Mouse (Mus musculus) lung, embryonic 15.5 days (tissue): ENCODE measurements around the gene Pgc. TPM values are rescaled to one million over a fixed set of nuclear protein-coding genes. Genes with fewer than 3 reads are reported as not detected.

Source experiments
- ATAC-seq: fragments of 200-750 bp; cut with Nextera tagmentation; 2 replicates; pipeline ENCODE4 v1.8.0; 2017; ENCODE audit warnings: moderate number of reproducible peaks, borderline replicate concordance; ENCODE audit not compliant: low FRiP score, low TSS enrichment; ENCODE audit errors: extremely low read depth
- H3K27ac ChIP-seq: fragments of 300-500 bp; sonication (generic); 2 replicates; pipeline ENCODE4 v1.5.1; 2015; ENCODE audit warnings: moderate library complexity, mild to moderate bottlenecking, inconsistent platforms
- H3K27me3 ChIP-seq: fragments of 300-500 bp; sonication (generic); 2 replicates; pipeline ENCODE4 v1.6.1; 2015; ENCODE audit warnings: inconsistent platforms
- H3K36me3 ChIP-seq: fragments of 300-500 bp; sonication (generic); 2 replicates; pipeline ENCODE4 v1.6.1; 2015; ENCODE audit warnings: inconsistent platforms
- H3K4me1 ChIP-seq: fragments of 300-500 bp; sonication (generic); 2 replicates; pipeline ENCODE4 v1.6.1; 2015; ENCODE audit warnings: inconsistent platforms
- H3K4me2 ChIP-seq: fragments of 300-500 bp; sonication (generic); 2 replicates; pipeline ENCODE4 v1.6.1; 2015; ENCODE audit warnings: inconsistent platforms, mild to moderate bottlenecking, moderate library complexity
- H3K4me3 ChIP-seq: fragments of 300-500 bp; sonication (generic); 2 replicates; pipeline ENCODE4 v1.5.1; 2015; ENCODE audit warnings: mild to moderate bottlenecking, inconsistent platforms
- H3K9ac ChIP-seq: fragments of 300-500 bp; sonication (generic); 2 replicates; pipeline ENCODE4 v1.6.1; 2015; ENCODE audit warnings: inconsistent platforms
- H3K9me3 ChIP-seq: fragments of 300-500 bp; sonication (generic); 2 replicates; pipeline ENCODE4 v1.6.1; 2016; ENCODE audit warnings: inconsistent platforms
- WGBS: fragments of 180-500 bp; shearing (Covaris S2); methylation state at CpG from one replicate; pipeline ENCODE4 v1.1.7; 2015; 5-methylcytosine and 5-hydroxymethylcytosine counted together
- polyA plus RNA-seq: library from polyadenylated mRNA; unstranded; fragments of >200 nt; fragmentation: Nextera tagmentation; extraction: Ambion mirVana; gene quantifications from 2 replicates; pipeline ENCODE4 v1.2.1, GENCODE M21; 2015

The Pgc gene
- polyA plus RNA-seq, 1 experiment from 2014 or later, result 15.7 TPM

DNA sequence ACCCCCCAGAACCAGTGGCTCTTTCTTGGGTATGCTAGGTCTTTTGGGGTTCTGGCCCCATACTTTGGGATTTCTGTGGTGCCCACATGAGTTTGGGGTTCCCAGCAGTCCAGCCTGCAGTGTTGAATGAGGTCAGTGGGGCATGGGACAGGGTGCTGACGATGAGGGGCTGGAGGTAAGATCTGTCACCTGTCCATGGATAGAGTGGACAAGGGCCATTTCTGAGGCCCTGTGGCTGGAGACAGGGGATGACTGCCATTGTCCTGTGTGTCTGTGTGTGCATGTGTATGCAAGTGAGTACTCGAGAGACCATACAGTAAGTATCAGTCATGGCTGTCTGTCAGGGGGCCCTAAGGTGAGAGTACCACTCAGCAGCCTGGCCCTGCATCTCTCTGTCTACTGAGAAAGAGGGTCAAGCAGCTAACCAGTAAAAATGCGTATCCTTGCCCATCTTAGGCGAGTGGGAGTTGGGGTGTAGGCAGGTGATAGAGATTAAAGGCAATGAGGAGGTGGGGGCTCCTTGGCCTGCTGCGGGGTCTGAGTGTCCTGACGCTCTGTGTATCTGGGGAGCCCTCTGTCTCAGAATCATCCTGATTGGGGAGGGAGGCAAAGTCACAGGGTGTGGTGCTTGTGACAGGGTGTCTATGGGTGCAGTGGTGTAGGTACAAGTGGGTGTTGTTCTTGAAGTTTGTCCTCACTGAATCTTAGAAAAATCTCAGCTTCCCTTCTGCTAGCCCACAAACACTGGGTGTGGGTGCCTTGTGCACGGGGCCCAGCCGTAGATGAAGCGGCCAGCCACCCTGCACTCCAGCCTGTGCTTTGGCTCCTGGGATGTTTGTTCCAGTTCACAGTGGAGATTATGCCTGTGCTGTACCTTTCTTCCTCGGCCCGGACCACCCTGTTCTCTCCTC is 43.0 kb downstream of the Pgc start:
- H3K9me3 ChIP-seq, result no peaks in the 10 kb centered on the region
- ATAC-seq, result no peak
- no peak overlapping the region for H3K27ac ChIP-seq
- no peak overlapping the region for H3K4me3 ChIP-seq
- H3K36me3 ChIP-seq, result no peaks in the 10 kb centered on the region
- no peak overlapping the region for H3K9ac ChIP-seq
- 71% methylated on average over 11 of the region's 11 CpGs for WGBS
- H3K4me1 ChIP-seq, result no peaks in the 10 kb centered on the region
- H3K27me3 ChIP-seq, result no peaks in the 10 kb centered on the region; the same call in 1 of the 2 replicates
- H3K4me2 ChIP-seq, result no peak overlapping the region

DNA sequence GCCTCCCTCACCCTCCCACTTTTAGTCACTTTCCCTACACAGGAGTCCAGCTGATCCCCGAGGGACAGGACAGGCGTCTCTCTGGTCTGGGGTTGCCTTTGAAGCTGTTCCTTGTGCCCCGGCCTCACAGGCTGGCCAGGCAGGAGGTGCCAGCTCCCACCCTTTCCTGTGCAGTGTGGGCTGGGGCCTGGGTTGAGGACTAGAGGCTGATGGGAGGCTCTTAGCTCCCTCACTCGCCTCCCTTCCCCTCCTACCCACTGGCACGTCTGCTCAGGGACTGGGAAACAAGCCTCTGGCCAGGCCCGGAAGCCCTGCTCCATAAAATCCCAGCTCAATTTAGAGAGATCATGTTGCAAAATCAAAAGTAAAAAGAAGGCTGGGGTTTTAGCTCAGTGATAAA is 47.0 kb downstream of the Pgc start:
- Histone ChIP-seq H3K27me3 (no peaks in the 10 kb centered on the region), H3K9ac (no peak overlapping the region), H3K27ac (no peak overlapping the region), H3K4me3 (no peak overlapping the region), H3K9me3 (no peaks in the 10 kb centered on the region), H3K36me3 (no peaks in the 10 kb centered on the region), H3K4me2 (no peak overlapping the region), H3K4me1 (no peaks in the 10 kb centered on the region)
- 42% methylated on average over 6 of the region's 6 CpGs for WGBS
- no peak for ATAC-seq

DNA sequence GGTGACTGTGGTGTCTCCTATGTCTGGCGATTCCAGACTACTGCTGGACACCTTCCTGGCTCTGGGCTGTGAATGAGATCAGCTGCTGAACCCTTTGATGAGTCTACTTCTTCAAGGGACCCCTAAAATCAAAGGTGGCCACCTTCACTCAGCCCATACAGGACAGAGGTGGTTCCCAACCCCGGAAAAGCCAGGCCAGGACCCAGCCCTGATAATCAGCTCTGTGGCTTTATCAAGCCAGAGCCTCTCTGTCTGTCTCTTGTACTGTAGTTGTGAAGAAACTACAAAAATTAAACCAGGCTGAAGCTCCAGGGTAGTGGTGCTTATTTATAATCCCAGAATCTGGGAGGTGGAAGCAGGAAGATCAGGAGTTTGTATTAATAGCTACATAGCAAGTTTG is 50.5 kb downstream of the Pgc start:
- Histone ChIP-seq H3K27me3 (no peaks in the 10 kb centered on the region), H3K4me2 (no peak overlapping the region), H3K9me3 (no peaks in the 10 kb centered on the region), H3K36me3 (no peaks in the 10 kb centered on the region), H3K4me1 (no peaks in the 10 kb centered on the region), H3K27ac (no peak overlapping the region), H3K4me3 (no peak overlapping the region), H3K9ac (no peak overlapping the region)
- 57% methylated on average over 2 of the region's 2 CpGs for WGBS
- ATAC-seq, result no peak

DNA sequence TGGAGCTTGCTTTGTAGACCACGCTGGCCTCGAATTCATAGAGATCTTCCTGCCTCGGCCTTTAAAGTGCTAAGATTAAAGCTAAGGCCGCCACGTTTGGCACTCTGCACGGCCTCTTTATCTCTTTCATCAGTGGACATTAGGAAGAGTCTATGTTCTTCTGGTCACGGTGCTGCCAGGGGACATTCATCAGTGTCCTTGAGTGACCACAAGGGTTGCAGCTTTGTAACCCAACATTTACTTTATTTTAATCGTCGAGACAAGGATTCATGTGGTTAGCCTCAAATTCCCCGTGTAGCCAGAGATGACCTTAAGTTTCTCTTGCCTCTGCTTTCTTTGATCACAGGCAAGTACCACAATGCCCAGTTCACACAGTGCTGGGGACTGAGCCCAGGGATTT is 53.8 kb downstream of the Pgc start:
- no peak overlapping the region for H3K4me2 ChIP-seq
- H3K9ac ChIP-seq, result no peak overlapping the region
- peaks cover 21% of the 10 kb centered on the region; the same call in 1 of the 2 replicates for H3K4me1 ChIP-seq
- ATAC-seq, result no peak
- 66% methylated on average over 10 of the region's 10 CpGs for WGBS
- H3K9me3 ChIP-seq, result no peaks in the 10 kb centered on the region
- H3K4me3 ChIP-seq, result no peak overlapping the region
- no peak overlapping the region for H3K27ac ChIP-seq
- H3K36me3 ChIP-seq, result no peaks in the 10 kb centered on the region
- H3K27me3 ChIP-seq, result no peaks in the 10 kb centered on the region

DNA sequence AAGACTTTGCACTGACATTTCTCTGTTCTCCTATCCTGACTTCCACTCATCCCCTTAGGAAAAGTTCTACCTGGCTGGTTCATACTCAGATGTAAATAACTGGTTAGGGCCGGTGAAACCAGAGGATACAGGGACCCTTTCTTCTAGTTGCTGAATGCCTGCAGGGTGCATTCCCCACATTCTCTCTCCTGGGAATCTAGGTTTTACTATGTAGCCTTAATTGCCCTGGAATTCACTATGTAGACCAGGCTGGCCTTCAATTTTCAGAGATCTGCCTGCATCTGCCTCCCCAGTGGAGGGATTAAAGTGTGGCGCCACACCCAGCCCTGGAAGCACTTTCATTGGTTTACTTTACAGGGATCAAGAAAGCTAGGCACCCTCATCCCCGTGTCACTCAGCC is 55.8 kb downstream of the Pgc start:
- Histone ChIP-seq H3K9me3 (no peaks in the 10 kb centered on the region), H3K4me2 (no peak overlapping the region), H3K27me3 (no peaks in the 10 kb centered on the region), H3K4me1 (peaks cover 22% of the 10 kb centered on the region; the same call in 1 of the 2 replicates), H3K36me3 (no peaks in the 10 kb centered on the region), H3K27ac (no peak overlapping the region), H3K9ac (no peak overlapping the region), H3K4me3 (no peak overlapping the region)
- WGBS, result 78% methylated on average over 3 of the region's 3 CpGs
- no peak for ATAC-seq

DNA sequence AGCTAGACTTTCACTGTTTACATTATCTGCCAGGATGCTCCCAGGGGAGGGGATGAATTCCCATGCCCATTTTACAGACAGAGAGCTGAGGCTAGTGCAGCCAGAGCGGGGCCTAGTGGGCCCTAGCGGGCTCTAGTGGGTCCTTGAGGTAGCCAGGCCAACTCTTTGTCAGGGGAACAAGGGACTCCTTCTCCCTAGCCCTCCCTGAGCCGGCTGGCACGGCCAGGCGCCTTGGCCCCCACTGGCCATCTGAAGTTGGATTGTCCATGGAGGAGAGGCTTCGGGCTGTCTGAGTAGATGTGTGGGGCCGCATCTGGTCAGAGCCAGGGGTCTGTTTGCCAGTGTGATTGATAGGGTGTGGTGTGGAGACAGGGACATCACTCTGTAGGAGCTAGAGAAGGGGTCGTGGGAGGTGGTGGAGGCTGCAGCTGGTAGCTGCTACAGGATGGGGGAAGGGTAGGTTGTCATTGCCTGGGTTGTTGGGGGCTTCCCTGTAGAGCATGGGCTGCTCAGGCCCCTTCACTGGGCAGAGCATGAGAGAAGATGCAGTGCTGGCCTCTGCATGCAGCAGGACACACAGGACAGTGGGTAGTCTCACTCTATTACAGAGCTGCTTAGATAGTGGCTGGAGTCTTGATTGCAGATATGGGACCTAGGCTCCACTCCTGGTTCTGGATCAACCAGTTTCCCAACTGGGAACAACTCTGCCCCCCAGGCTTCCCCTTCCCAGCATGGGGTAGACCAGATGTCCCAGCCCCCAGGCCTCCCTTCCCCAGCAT is 57.0 kb downstream of the Pgc start:
- WGBS, result 56% methylated on average over 8 of the region's 8 CpGs
- H3K4me2 ChIP-seq, result no peak overlapping the region
- ATAC-seq, result no peak
- H3K4me1 ChIP-seq, result peaks cover 29% of the 10 kb centered on the region
- no peak overlapping the region for H3K9ac ChIP-seq
- H3K4me3 ChIP-seq, result no peak overlapping the region
- H3K27ac ChIP-seq, result no peak overlapping the region
- no peaks in the 10 kb centered on the region for H3K36me3 ChIP-seq
- no peaks in the 10 kb centered on the region for H3K9me3 ChIP-seq
- no peaks in the 10 kb centered on the region for H3K27me3 ChIP-seq

Other genes starting within 250 kb of the Pgc start
- 25.6 and 32.3 TPM in 2 replicates for gene Taf8, start 224.6 kb upstream of the Pgc start, polyA plus RNA-seq
- gene Ccnd3, start 221.8 kb upstream of the Pgc start, polyA plus RNA-seq, result 286 and 294 TPM in 2 replicates
- gene Bysl, start 115.3 kb upstream of the Pgc start, polyA plus RNA-seq, result 21.9 and 22.9 TPM in 2 replicates
- 47.8 and 50.3 TPM in 2 replicates for gene Med20, start 115.3 kb upstream of the Pgc start, polyA plus RNA-seq
- gene Gm20517, start 115.3 kb upstream of the Pgc start, polyA plus RNA-seq, result 0.35 and 1.7 TPM in 2 replicates
- 4.2 and 4.3 TPM in 2 replicates for gene Usp49, start 96.2 kb upstream of the Pgc start, polyA plus RNA-seq
- 385 and 422 TPM in 2 replicates for gene Tomm6, start 38.5 kb upstream of the Pgc start, polyA plus RNA-seq
- gene Frs3, start 37.8 kb upstream of the Pgc start, polyA plus RNA-seq, result 5.6 and 6.5 TPM in 2 replicates
- 0.35 and 0.45 TPM in 2 replicates for gene Gm21981, start 32.4 kb upstream of the Pgc start, polyA plus RNA-seq
- 0.73 and 0.86 TPM in 2 replicates for gene Prickle4, start 32.1 kb upstream of the Pgc start, polyA plus RNA-seq
- 12.9 and 14.7 TPM in 2 replicates for gene Tfeb, start 10.2 kb downstream of the Pgc start, polyA plus RNA-seq
- 19.3 and 20.6 TPM in 2 replicates for gene Mdfi, start 107.8 kb downstream of the Pgc start, polyA plus RNA-seq
- 23.7 and 24.1 TPM in 2 replicates for gene Foxp4, start 197.8 kb downstream of the Pgc start, polyA plus RNA-seq